Mouse (Mus musculus): Measurements from ENCODE around the gene Kcnk3. TPM values are rescaled to one million over a fixed set of nuclear protein-coding genes. Genes with fewer than 3 reads are reported as not detected.

Gene Kcnk3
- total RNA-seq, 2 experiments from 2014 or later: 237 to 244 TPM

GRCm38 (mm10) chr5:30613242-30613641 lies 25.3 kb downstream of the Kcnk3 start:
- no peak for DNase-seq

GRCm38 (mm10) chr5:30614221-30614620 lies 26.3 kb downstream of the Kcnk3 start:
- DNase-seq: peak; percentile 80 to 81

- DNase-seq: peak; percentile 50 to 69
Observed at GRCm38 (mm10) chr5:30615416-30615815, 27.4 kb downstream of the Kcnk3 start.

GRCm38 (mm10) chr5:30615819-30616218 lies 27.8 kb downstream of the Kcnk3 start:
- DNase-seq: no peak

GRCm38 (mm10) chr5:30616644-30617043 lies 28.7 kb downstream of the Kcnk3 start:
- DNase-seq: no peak

GRCm38 (mm10) chr5:30617357-30617756 lies 29.4 kb downstream of the Kcnk3 start:
- no peak for DNase-seq

GRCm38 (mm10) chr5:30617851-30618250 lies 29.9 kb downstream of the Kcnk3 start:
- peak; percentile 77 to 80 for DNase-seq

GRCm38 (mm10) chr5:30618376-30619003 lies 30.5 kb downstream of the Kcnk3 start:
- no peak for DNase-seq

- no peak for DNase-seq
Observed at GRCm38 (mm10) chr5:30619211-30619610, 31.2 kb downstream of the Kcnk3 start.

- DNase-seq: no peak
Observed at GRCm38 (mm10) chr5:30620567-30620966, 32.6 kb downstream of the Kcnk3 start.

- DNase-seq: no peak
Observed at GRCm38 (mm10) chr5:30621211-30621790, 33.3 kb downstream of the Kcnk3 start.

GRCm38 (mm10) chr5:30621844-30622176 lies 33.8 kb downstream of the Kcnk3 start:
- DNase-seq: no peak

GRCm38 (mm10) chr5:30622177-30622840 lies 34.3 kb downstream of the Kcnk3 start:
- DNase-seq: no peak

- DNase-seq: no peak
Observed at GRCm38 (mm10) chr5:30622841-30623185, 34.8 kb downstream of the Kcnk3 start.

GRCm38 (mm10) chr5:30623380-30623779 lies 35.4 kb downstream of the Kcnk3 start:
- DNase-seq: no peak

- DNase-seq: no peak
Observed at GRCm38 (mm10) chr5:30624311-30624710, 36.3 kb downstream of the Kcnk3 start.

- no peak for DNase-seq
Observed at GRCm38 (mm10) chr5:30624908-30625307, 36.9 kb downstream of the Kcnk3 start.

GRCm38 (mm10) chr5:30625379-30625778 lies 37.4 kb downstream of the Kcnk3 start:
- no peak for DNase-seq

- no peak for DNase-seq
Observed at GRCm38 (mm10) chr5:30626331-30627105, 38.5 kb downstream of the Kcnk3 start.

- DNase-seq: peak in 1 of 2 experiments; percentile 51
Observed at GRCm38 (mm10) chr5:30628511-30628910, 40.5 kb downstream of the Kcnk3 start.

GRCm38 (mm10) chr5:30630401-30630800 lies 42.4 kb downstream of the Kcnk3 start:
- no peak for DNase-seq

GRCm38 (mm10) chr5:30632134-30632533 lies 44.2 kb downstream of the Kcnk3 start:
- DNase-seq: no peak

GRCm38 (mm10) chr5:30636994-30637393 lies 49.0 kb downstream of the Kcnk3 start:
- no peak for DNase-seq
